Mouse (Mus musculus): ENCODE results near the gene Nhs.

DNA sequence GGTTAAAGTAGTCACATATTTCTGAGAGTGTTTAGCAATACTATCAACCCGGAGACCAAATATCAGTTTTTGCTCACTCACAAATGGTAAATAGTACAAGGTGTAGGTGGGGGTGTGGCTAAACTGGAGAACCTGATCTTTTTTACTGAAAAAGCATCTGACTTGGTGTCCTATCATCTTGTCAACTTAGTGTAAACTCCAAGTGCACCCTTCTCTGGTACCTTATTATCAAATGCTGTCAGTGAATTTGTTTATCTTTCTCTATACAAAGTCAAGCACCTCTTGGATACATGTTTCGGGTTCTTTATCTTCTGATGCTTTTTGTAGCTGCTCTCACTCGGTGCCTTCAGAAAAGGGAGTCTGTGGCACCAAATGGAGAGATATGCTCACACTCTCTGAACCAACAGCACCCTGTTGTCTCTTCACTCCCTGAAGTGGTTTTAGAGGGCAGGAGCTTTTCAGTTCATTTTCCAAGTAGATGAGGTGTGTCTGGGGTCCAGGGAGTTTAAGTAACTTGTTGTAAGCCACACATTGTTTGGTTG, 187.5 kb downstream of the Nhs start:
- TF ChIP-seq CTCF (IDR thresholded peaks at IDR 0.05; ENCODE audit: low read depth) (no peak), EP300 (IDR thresholded peaks at IDR 0.05; ENCODE audit: low read depth) (no peak)
